Mouse (Mus musculus) right cerebral cortex, postnatal 14 days (tissue): ENCODE results near the gene Rbm48.

Experiments used
- DNase-seq: peaks from one replicate; pipeline ENCODE4 v3.0.0; 2022

Rbm48 gene

GRCm38 (mm10) chr5:3546226-3546625 lies 50.2 kb downstream of the Rbm48 start:
- no peak for DNase-seq

GRCm38 (mm10) chr5:3544480-3544769 lies 52.0 kb downstream of the Rbm48 start:
- no peak for DNase-seq

DNA sequence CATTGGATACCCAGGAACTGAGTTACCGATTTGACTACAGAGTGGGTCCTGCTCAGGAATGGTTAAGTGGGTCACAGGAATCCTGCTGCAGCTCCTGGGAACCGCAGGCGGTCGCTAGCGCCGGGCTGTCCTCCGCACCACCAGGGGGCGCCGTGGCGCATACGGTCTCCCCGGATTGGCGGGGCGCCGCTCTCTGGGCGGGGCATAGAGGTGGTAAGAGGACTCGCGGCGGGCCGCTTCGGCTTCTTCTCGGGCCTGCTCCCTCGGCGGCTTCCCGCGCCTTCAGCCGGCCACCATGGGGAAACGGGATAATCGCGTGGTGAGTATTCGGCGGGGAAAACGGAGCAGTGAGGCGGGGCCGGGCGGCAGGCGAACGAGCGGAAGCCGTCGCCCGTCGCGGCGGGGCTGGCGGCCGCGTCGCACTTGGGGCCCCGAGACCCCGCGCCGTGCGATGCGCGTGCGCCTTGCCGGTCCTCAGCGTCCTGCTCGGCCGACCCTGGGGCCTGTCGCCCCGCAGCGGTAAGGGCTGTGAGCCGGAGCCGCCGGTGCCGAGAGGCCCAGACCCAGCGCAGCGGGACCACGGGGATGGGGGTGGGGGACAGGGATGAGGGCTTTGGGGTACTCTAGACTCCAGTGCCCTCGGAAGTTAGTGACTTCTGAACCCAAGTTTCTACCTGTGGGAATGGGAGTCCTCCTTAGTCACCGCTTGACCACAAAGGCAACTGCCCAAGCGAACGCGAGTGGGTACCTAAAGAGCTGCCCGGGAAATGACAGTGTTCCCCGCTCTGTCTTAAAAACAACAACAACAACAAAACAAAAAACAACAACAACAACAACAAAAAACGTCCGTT lies 52.5 kb downstream of the Rbm48 start, which contains the start of gene Fam133b:
Gene Fam133b, plus strand, starts transcription at position 205 of the 851 bp plus-strand sequence.
- peak; percentile 99 for DNase-seq

DNA sequence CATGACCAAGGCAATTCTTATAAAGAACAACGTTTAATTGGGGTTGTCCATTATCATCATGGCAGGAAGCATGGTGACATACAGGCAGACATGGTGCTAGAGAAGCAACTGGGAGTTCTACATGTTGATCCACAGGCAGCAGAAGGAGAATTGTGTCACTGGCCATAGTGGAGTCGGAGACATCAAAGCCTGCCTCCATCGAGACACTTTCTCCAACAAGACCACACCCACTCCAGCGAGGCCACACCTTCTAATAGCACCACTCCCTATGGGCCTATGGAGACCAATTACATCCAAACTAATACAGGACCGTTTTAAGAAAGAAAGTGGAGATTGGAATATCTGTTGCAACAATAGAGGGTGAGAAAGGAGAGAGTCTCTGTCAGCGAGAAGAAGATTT lies 54.5 kb downstream of the Rbm48 start:
- no peak for DNase-seq

DNA sequence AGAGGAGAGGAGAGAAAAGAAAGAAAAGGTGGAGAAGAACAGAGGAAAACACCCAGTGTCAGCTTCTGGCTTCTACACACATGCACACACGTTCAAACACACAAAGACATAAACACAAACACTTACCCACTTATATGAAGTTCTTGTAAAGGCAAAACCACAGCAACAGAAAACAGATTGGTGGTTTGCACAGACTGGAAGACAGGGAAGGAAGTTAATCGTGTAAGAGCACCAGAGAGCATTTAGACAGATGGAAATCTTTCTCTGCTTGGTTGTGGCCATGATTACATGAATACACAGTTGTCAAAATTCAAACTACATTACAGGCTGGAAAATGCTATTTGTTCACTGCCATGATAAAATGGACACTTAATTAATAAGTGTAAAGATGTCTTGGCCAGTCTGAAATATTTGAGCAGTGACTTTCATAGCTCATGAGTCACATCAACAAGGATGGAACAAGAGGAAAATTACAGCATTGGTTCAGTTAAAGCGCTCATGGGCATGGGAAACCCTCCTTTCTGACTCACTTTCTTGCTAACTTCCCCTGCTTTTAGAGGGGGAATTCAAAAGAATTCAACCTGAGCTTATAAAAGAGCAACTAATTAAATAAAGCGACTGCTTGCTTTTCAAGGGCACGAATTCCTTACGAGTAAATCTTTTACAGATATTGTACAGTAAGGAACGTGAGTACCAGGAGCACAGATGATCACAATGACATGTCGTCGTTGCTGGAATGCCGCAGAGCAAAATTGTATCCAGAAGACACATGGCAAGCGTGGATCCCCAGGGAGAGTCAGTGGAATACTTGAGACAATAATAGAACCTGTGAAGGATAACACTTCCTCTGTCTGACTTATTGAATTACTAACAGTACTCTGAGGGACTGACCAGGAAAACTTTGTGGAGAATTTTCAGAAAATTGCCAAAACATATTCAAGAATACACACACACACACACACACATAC lies 57.6 kb downstream of the Rbm48 start:
- no peak for DNase-seq

DNA sequence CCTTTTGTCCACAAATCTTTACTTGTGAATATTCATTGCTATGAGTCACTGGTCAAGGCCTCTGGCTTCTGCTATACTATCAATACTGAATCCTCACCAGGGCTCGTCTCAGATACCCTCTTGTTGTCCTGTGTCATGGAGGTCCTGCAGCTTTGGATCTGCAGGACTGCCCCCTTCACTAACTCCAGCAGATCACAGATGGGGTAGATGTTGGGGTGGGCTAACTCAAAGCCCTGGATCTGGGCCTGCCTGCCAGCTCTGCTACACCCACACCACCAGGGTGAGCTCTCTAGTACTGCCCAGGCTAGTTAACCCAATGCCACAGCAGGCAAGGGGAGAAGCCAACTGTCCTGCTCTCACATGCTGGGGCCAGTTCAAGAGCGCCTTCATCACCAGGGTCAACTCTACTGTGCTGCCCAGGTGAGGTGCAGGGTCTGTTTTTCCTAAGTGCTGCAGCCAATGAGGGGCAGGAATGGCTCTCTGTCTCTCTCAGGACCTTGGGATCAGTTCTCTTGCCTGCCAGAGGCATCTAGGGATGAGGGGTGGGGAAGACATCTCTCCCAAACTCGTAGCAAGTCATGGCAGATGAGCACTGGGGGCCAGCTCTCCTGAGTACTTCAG lies 59.7 kb downstream of the Rbm48 start:
- DNase-seq, result no peak
